Mouse (Mus musculus): Measurements from ENCODE around the gene Hccs.
"Not testable (repeated sequence)": the region's sequence is repeated elsewhere in the genome, so short reads cannot be mapped to it uniquely, and the experiment has no call there.

DNA sequence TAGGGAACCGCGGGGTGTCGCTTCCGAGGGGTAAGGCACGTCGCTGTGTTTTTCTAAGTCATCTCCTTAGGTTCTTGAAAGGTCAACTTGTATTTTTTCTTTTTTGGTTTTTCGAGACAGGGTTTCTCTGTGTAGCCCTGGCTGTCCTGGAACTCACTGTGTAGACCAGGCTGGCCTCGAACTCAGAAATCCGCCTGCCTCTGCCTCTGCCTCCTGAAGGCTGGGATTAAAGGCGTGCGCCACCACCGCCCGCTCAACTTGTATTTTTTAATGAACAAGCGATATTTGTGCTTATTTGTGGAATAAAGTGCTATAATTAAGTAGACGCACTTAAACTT is 465 bp upstream of the Hccs start:
- TF ChIP-seq CTCF (IDR thresholded peaks at IDR 0.05; ENCODE audit: low read depth); EP300 (optimal IDR thresholded peaks at IDR 0.05): not testable (repeated sequence)

Measured in stomach, postnatal 0 days (tissue).